Mouse (Mus musculus): ENCODE measurements at regions not wholly inside any gene's neighbourhood (a gene's known extent, or its start where the extent isn't known, plus 50 kb on each side); places are given as distances from the start of the nearest gene placed in this dataset.

DNA sequence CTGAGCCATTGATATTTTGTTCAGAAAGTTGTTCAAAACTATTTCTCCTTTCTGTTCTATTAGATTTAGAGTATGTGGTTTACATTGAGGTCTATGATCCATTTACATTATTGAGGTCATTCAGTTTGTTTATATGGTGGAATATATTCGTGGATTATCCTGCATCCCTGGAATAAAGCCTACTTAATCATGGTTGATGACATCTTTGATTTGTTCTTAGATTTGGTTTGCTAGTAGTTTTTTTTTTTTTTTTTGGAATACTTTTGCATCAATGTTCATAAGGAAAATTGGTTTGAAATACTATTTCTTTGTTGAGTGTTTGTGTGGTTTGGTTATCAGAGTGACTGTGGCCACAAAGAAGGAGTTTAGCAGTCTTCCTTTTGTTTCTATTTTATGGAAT, 202.0 kb downstream of the Cdh19 start:
- no peak for TF ChIP-seq CTCF (conservative IDR thresholded peaks at IDR 0.05; ENCODE audit: low read length)
- no peak for TF ChIP-seq NANOG (IDR thresholded peaks at IDR 0.05; ENCODE audit: borderline replicate concordance, low read length)
- no peak for TF ChIP-seq POU5F1 (IDR thresholded peaks at IDR 0.05; ENCODE audit: borderline replicate concordance, low read length)
